Mouse (Mus musculus): ENCODE measurements around the gene Pde10a.

The Pde10a gene

GRCm38 (mm10) chr17:8525971-8526740 is 984 bp downstream of the Pde10a start:
- DNase-seq (ENCODE audit: low spot score in 2 of 2), result no peak

GRCm38 (mm10) chr17:8526815-8527261 is 1.7 kb downstream of the Pde10a start:
- DNase-seq (ENCODE audit: low spot score in 2 of 2), result no peak

GRCm38 (mm10) chr17:8528641-8529040 is 3.5 kb downstream of the Pde10a start:
- DNase-seq (ENCODE audit: low spot score in 2 of 2), result no peak

DNA sequence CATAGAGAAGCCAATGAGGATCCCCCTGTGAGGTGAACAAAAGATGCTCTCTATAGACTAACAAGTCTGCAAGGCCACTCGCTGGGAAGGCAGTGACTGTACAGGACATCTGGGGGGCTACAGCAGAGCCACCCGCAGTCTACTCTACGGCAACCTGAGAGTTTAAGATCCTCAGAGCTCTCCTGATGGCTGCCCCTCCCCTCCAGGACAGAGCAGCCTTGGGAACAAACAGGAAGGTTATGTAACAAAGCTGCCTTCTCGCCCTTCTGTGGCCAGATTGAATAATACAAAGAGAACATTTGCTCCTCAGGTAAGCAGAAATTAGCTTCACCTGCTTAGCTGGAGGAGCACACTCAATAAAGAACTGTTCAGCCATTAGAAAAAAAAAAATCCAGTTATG is 7.4 kb downstream of the Pde10a start:
- DNase-seq (ENCODE audit: low spot score in 2 of 2), result no peak

GRCm38 (mm10) chr17:8533828-8534227 is 8.7 kb downstream of the Pde10a start:
- DNase-seq (ENCODE audit: low spot score in 2 of 2), result no peak

GRCm38 (mm10) chr17:8536522-8536921 is 11.3 kb downstream of the Pde10a start:
- no peak for DNase-seq (ENCODE audit: low spot score in 2 of 2)

GRCm38 (mm10) chr17:8538102-8538501 is 12.9 kb downstream of the Pde10a start:
- DNase-seq (ENCODE audit: low spot score in 2 of 2), result no peak

- no peak for DNase-seq (ENCODE audit: low spot score in 2 of 2)
Measured at GRCm38 (mm10) chr17:8541974-8542538, 16.9 kb downstream of the Pde10a start.

GRCm38 (mm10) chr17:8546366-8546765 is 21.2 kb downstream of the Pde10a start:
- DNase-seq (ENCODE audit: low spot score in 2 of 2), result no peak

DNA sequence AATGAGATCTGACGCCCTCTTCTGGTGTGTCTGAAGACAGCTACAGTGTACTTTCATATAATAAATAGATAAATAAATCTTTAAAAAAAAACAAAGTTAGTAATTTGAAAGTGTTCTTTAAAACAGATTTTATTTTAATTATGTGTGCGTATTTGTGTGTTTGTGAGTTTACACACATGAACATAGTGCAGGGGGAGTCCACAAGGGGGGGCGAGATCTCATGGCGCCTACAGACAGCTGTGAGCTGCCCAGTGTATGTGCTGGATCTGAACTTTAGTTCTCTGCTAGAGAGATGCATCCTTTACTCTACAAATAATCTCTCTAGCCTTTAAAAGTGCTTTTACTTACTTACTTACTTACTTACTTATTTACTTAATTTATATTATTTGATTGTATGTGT is 23.6 kb downstream of the Pde10a start:
- no peak for DNase-seq (ENCODE audit: low spot score in 2 of 2)

- DNase-seq (ENCODE audit: low spot score in 2 of 2), result no peak
Measured at GRCm38 (mm10) chr17:8551641-8552040, 26.5 kb downstream of the Pde10a start.

- no peak for DNase-seq (ENCODE audit: low spot score in 2 of 2)
Measured at GRCm38 (mm10) chr17:8552346-8553035, 27.3 kb downstream of the Pde10a start.

- no peak for DNase-seq (ENCODE audit: low spot score in 2 of 2)
Measured at GRCm38 (mm10) chr17:8553601-8554000, 28.4 kb downstream of the Pde10a start.

DNA sequence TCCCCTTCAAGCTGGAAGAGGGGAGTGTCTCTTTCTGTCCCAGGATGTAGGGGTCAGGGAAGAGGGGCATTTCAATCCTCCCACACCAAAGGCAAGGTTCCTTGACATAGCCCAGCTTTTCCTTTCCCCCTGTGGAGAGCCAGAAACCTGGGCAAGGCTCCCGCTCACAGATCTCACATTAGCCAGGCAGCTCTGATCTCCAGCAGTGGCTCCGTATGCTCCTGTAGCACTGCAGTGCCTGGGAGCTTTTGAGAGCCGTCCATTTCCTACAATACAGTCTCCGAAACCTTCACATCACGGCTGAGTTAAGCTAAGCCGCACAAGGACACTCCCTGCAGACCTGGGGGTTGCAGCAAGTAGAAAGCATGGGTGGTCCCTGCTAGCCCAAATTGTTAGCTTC is 29.0 kb downstream of the Pde10a start:
- no peak for DNase-seq (ENCODE audit: low spot score in 2 of 2)

DNA sequence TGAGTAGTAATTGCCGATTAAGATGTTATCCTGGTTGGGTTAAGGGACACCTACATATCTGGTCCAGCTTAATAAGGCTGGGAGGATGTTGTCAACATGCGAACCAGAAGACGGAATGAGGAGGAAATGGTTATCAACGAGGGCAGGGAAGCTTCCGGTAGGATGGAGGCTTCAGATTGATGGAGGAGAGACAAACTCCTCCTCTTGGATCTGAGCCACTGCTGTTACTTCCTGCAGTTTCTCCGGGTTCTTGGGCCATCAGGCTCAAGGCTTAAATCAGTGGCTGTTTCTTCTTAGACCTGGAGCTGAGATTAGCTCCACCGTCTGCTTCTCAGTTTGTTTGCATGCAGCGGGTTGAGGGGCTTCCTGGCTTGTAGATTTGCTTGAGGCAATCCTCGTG is 30.6 kb downstream of the Pde10a start:
- no peak for DNase-seq (ENCODE audit: low spot score in 2 of 2)

DNA sequence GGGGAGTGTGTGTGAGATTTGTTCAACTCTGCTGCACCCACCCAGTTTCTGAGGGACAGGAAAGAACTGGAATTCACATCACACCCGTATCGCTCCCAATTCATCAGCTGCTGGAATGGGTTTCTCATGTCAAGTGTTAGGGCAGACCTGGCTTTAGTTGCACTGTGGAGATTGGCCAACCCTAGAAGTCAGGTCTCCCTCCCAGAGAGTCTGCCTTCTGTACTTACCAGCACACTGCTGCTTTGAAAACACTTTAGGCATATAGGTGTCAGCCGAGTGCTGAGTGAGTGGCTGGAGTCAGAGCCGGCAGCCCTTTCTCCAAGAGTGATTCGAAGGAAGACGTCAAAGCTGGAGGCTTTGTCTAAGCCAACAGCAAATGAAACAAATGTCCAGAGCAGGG is 31.1 kb downstream of the Pde10a start:
- no peak for DNase-seq (ENCODE audit: low spot score in 2 of 2)

DNA sequence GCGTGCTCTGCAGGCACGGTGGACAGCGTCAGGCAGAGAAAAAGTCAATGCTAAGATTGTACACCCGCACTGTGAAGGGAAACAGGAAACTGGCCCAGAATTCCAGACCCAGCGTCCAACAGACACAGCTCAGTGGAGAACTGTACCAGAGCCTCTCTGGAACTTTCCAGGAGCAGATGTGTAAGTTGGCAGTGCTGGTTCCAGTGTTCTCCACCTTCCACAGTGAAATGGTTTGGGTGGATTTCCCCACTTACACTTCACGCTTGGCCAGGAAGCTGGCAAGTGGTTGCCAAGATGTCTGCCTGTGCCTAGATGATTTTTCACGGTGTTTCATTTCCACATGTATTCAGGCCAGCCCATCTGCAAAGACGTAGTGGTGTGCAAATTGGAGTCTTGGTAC is 32.8 kb downstream of the Pde10a start:
- no peak for DNase-seq (ENCODE audit: low spot score in 2 of 2)

- DNase-seq (ENCODE audit: low spot score in 2 of 2), result no peak
Measured at GRCm38 (mm10) chr17:8562101-8562885, 37.1 kb downstream of the Pde10a start.

- DNase-seq (ENCODE audit: low spot score in 2 of 2), result no peak
Measured at GRCm38 (mm10) chr17:8562886-8563280, 37.7 kb downstream of the Pde10a start.

DNA sequence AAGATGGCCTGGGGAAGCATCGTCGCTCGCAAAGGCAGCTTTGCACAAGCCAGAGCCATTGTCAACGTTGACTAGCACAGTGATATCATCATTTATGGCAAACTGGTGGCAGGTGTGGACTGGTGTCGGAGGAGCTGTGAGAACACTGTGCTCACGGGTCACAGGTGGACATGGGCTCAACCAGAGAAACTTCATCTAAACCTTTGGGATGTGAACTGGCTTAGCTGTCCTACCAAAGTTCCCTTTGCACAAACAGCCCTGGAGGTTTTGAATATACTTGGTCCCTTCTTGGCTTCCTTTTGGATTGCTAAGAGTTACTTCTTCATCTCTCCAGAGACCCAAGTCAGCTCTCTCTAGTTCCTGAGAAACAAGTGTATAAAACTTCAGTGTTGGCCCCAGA is 41.7 kb downstream of the Pde10a start, which contains the start of gene Gm17087:
Gm17087 (minus strand) TSS at position 101 of the 400 bp plus-strand sequence.
- no peak for DNase-seq (ENCODE audit: low spot score in 2 of 2)

- DNase-seq (ENCODE audit: low spot score in 2 of 2), result no peak
Measured at GRCm38 (mm10) chr17:8573542-8574260, 48.5 kb downstream of the Pde10a start.
